Mouse (Mus musculus) adrenal gland, adult 2 months (tissue): ENCODE measurements at regions not wholly inside any gene's neighbourhood (a gene's known extent, or its start where the extent isn't known, plus 50 kb on each side); places are given as distances from the start of the nearest gene placed in this dataset.

Source experiments
- DNase-seq: peaks from one replicate; pipeline ENCODE4 v3.0.0; 2021

DNA sequence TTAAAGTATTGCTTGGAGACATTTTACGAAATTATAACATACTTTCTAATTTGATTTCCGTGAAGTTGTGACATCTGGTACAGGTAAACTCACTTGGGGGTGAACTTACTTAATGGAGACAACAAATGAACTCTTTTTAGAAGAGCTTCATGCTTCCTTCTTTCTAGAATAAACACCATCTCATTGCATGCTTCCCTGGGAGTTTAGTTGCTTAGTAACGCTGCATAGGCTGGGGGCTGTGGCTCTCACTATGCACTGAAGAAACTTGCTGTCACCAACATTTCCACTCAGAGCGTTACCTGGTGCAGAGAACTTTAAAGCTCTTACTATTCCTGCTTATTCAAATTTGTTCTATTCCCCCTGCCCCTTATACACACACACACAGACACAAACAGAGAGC lies 203.5 kb upstream of the Xrcc4 start:
- DNase-seq, result no peak

DNA sequence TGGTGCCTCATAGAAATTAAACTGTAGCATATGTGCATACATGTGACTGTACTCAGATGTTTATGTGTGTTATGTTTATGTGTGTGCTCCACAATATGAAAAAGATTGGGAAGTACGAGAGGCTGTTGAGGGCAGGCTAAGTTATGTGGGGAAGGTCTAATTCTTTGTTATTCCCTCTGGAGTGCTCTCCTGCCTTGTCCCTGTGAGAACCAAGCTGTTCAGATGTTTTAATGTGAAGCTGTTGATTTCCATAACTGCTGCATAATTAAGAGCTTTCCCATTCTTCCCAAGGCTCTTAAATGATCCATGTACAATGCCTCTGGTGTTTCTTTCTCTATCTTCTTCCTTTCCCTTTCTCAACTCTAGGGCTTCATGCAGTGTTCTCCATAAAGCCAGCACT lies 202.7 kb upstream of the Xrcc4 start:
- DNase-seq, result no peak

- no peak for DNase-seq
These were observed 191.6 kb upstream of the Xrcc4 start for GRCm38 (mm10) chr13:90280976-90281375.

DNA sequence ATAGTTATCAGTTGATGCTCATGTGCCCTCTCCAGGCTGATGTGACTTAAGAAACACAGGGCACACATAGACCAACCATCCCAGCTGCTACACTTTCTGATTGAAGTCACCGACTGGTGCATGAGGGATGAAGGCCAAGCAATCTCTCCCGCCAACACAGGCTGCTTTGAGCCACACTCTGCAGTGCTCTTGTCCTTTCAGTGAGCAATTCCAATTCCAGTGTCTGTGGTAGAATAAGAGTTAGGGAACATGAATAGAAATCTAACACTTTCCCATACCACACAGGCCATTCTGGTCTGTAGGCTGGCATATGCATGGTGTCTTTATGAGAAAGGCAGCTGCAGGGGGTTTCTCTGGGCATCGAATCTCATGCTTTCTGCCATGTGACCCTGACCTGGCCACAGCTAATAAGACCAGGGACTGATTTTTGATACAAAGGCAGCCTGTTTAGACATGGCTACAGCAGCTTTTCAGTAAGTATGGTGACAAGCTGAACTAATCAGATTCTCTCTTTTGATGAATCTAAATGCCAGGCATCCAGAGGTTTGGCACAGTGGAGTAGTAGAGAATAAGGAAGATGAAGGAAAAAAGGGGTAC lies 190.5 kb upstream of the Xrcc4 start:
- no peak for DNase-seq

DNA sequence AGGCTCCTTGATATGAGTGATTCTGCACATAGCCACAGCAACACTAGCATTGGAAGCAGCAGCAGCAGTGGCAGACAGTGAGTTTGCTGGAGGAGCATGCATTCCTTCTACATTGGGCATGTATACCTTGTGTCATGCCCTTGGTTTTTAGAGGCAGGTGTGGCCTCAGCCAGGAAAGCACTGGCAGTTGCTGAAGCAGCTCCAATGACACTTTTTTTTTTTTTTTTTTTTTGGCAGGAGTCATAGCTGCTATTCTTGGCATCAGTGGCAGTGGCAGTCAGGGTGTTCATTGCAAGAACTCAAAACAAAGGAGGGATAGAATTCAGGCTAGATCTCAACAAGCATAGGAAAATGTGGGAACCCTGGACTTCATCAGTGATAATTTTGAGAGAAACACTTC lies 189.9 kb upstream of the Xrcc4 start:
- no peak for DNase-seq

- no peak for DNase-seq
These were observed 169.8 kb upstream of the Xrcc4 start for GRCm38 (mm10) chr13:90259071-90259742.

DNA sequence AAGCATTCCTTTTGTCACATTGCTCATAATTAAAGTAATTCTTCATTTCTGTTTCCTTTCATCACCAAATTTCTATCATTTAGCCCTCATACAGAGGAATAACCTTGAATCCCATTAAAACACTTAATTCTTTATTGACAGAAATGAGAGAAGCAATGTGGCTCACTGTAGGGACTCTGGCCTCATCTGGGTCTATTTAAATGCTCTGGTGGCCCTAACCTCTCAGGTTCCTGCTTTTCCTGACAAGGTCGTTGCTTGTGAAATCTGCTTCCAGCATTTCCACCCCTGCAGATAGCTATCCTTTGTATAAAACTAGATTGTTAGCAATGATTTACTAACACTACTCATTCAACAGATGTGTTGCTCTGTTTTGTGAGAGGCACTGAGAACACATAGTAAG lies 163.6 kb upstream of the Xrcc4 start:
- DNase-seq, result no peak

- no peak for DNase-seq
These were observed 156.8 kb upstream of the Xrcc4 start for GRCm38 (mm10) chr13:90245997-90246765.

GRCm38 (mm10) chr13:90238331-90238730 lies 148.9 kb upstream of the Xrcc4 start:
- no peak for DNase-seq

- DNase-seq, result no peak
These were observed 144.6 kb upstream of the Xrcc4 start for GRCm38 (mm10) chr13:90233986-90234385.

DNA sequence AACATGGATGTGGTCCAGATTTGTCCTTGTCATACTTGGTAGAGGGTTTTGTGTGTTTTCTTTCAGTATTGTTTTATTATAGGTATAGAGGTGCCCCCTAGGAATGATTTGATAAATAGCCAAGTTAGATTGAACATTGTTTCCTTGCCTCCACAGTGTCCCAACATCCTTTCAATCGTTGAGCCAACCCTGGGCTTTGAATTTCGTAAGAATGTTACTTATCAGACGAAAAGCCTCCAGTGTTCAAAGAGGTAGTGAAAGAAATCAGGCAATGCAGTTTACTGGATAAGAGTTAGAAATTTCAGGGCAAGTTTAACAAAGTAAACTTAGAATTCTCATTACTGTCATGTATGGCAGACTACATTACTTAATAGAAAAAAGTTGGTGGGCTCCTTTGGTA lies 144.2 kb upstream of the Xrcc4 start:
- no peak for DNase-seq

DNA sequence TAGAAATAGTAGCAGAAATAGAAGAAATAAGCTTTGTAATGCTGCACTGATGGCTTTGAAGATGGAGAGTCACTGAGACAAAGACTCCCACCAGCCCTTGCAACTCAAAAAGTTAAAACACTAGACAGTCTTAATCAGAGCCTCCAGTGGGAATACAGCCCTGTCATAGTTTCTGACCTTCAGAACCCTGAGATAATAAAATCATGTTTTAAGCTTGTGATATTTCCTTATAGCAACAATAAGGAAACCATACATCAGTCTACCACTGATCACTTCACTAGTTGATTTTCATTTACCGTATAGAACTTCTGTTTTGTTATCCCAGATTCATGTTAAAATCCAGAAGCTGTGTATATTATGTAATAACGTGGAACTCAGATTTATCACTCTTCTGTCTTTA lies 139.7 kb upstream of the Xrcc4 start:
- DNase-seq, result no peak

DNA sequence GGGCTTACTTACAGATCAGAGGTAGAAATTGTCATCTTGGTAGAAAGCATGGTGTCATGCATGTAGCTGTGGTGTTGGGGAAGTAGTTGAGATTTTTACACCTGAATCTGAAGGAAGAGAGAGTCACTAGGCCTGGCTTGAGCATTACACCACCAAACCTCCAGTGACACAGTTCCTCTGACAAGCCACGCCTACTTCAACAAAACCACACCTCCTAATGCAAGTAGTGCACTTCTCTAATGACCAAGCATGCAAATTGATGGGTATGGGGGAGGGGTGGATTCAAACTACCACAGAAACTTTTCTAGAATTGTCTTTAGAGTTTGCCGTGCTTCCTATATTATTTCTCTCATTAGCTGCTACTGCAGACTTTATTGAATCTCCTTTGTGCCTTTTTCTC lies 136.8 kb upstream of the Xrcc4 start:
- DNase-seq, result no peak

- DNase-seq, result no peak
These were observed 123.0 kb upstream of the Xrcc4 start for GRCm38 (mm10) chr13:90212390-90212789.

GRCm38 (mm10) chr13:90207875-90208274 lies 118.5 kb upstream of the Xrcc4 start:
- DNase-seq, result no peak
